Mouse (Mus musculus) kidney, postnatal 36 days (tissue): Measurements from ENCODE around the gene Pth2.

ENCODE experiments used
- DNase-seq, 2 experiments: peaks; one replicate each; pipeline ENCODE4 v3.0.0; 2021 to 2022; ENCODE audit warnings: mixed read lengths in 2 of 2

Gene Pth2

GRCm38 (mm10) chr7:45154096-45154992 lies 26.5 kb upstream of the Pth2 start, which contains the start of the genes Pih1d1 and Aldh16a1:
TSS of gene Pih1d1 (plus strand) at chr7:45154303.
TSS of gene Aldh16a1 (minus strand) at chr7:45154584.
- peak; percentile 98 to 99 for DNase-seq

GRCm38 (mm10) chr7:45154993-45155514 lies 25.7 kb upstream of the Pth2 start:
- peak; percentile 40 to 76 for DNase-seq

- DNase-seq = no peak
Measured at GRCm38 (mm10) chr7:45155590-45155989, 25.2 kb upstream of the Pth2 start.

GRCm38 (mm10) chr7:45156206-45156605 lies 24.6 kb upstream of the Pth2 start:
- no peak for DNase-seq

- DNase-seq = no peak
Measured at GRCm38 (mm10) chr7:45157459-45157858, 23.3 kb upstream of the Pth2 start.

DNA sequence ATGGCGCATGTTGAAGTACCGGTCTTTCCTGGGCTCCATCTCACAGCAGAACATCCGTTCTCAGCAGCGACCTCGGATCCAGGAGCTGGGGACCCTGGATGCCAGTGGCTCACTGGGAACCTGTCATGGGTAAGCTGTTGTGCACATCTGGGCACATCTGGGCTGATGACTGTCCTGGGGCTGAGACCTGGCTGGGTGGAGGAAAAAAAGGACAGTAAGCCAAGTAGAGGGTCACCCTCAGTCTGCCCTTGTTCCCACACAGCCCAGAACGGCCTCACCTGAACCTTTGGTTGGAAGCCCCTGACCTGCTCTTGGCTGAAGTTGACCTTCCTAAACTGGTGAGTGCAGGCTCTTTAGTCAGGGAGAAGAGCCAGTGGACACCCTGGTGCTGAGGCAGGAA lies 21.8 kb upstream of the Pth2 start:
- DNase-seq = no peak

DNA sequence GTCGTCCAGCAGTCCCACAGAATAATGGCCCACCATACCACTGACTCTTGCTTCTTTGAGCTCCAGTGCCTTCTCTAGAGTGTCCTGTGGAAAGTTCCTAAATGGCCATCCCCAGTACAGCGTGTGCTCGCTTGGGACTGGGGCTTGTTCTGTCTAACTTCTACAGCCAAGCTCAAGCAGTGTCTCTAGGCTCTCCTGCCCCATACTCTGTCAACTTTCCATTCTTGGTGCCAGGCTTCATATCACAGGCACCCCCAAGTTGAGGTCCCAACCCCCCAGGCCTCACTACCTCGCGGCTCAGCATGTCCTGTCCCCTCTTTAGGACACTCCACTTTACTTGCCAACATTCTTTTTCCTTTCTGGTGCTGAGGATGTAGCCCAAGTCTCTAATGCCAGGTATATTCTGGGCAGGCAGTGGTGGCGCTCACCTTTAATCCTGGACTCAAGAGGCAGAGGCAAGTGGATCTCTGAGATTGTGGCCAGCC lies 20.4 kb upstream of the Pth2 start:
- no peak for DNase-seq

DNA sequence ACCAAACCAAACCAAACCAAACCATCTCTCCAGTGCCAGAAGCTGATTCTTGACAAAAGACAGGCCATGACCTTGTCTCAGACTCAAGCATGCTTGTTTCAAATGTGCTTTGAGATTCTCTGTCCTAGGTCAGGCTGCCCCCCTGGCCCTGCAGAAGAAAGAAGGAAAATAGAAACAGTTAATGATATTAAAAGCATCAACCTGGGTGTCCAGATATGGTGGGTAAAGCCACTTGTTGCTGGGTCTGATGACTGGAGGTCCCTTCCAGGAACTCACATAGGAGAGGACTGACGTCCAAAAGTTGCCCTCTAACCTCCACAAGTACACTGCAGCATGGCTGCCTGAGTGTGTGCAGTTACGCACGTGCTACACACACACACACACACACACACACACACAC lies 19.9 kb upstream of the Pth2 start:
- DNase-seq = no peak

DNA sequence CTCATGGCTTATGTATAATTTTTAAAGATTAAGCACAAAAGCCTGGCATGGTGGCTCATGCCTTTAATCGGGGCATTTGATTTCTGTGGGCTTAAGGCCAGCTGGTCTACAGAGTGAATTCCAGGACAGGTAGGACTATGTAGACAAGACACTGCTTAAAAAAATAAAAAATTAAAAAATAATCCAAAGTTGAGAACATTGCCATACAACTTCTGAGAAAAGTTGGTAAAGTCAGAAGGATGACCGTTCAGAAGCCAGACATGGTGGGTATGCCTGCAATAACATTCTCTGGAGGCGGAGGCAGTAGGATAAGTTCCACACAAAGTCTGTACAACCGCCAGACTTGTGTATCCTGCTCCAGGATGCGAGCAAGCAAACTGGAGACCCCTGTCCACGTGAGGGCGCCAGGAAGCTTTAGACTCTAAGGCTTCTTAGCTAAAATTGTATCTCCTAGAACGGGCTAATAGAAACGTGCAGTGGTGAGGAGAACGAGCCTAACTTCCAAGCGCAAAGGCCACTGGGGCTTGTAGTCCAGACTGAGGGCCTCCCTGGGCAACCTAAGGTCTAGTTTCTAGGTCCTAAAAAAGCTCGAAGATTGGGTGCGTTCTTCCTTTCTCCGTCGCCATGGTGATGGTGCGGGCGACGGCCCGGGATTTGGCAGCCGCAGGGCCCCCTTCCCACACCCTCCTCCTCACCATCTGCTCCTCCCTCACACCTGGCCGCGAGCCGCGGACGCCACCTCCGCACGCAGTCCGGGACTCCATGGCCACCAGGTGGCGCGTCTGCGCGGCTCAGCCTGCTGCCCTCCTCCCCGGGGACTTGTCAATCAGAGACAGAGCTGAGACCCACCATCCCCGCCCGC lies 19.0 kb upstream of the Pth2 start:
- DNase-seq = peak; percentile 90 to 95

GRCm38 (mm10) chr7:45162551-45162950 lies 18.2 kb upstream of the Pth2 start:
- no peak for DNase-seq

GRCm38 (mm10) chr7:45162996-45163615 lies 17.7 kb upstream of the Pth2 start:
- no peak for DNase-seq

GRCm38 (mm10) chr7:45163735-45164490 lies 16.9 kb upstream of the Pth2 start, which contains the start of gene Slc17a7:
TSS of gene Slc17a7 (plus strand) at chr7:45163949.
- DNase-seq = peak; percentile 34 to 71

- DNase-seq = no peak
Measured at GRCm38 (mm10) chr7:45164833-45165232, 16.0 kb upstream of the Pth2 start.

- DNase-seq = no peak
Measured at GRCm38 (mm10) chr7:45165701-45166100, 15.1 kb upstream of the Pth2 start.

DNA sequence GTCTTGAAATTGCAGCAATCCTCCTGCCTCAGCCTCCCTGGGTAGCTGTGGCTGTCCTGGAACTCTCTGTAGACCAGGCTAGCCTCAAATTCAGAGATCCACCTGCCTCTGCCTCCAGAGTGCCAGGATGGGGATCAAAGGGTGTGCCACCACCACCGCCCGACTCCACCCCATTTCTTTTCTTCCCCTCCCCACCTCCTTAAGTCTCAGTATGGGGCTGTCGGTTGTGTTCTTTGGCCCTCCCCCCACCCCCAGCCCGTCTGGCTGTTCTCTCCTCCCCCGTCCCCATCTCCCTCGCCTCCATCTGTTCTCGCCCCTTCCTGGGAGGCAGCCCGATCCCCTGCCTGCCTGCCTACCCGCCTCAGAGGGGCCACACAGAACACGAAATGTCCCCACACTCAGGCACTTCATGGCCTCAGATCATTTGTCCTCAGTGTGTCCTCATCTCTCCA lies 13.8 kb upstream of the Pth2 start:
- no peak for DNase-seq

DNA sequence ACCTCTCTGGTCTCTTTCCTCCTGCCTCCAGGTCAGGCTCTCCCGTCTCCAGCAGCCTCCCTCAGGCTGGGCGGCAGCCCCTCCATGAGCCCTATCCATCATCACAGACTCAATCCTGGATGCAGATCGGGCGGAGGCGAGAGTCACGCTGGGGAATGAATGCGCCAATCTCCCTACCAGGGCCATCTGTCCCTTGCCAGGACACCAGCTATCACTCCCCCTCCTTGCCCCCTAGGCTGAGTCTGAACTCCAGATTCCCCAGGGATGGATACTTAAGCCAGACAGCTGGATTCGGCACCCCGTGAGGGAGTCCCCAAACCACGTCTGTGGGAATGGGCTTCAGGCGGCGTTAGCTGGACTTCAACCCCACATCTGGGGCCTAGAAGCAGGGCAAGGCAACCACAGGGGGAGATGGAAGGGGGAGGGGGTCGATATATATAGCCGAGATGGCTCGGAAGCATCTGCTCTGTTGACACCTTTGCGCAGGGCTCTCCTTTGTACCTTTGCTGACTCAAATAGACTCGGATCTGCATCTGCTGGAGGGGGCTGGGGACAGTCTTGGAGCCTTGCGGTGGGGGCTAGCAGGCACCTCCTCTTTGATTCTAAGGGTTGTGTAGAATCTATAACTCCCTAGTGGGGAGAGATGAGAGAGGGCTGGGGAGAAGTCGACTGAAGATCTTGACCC lies 12.9 kb upstream of the Pth2 start:
- no peak for DNase-seq

DNA sequence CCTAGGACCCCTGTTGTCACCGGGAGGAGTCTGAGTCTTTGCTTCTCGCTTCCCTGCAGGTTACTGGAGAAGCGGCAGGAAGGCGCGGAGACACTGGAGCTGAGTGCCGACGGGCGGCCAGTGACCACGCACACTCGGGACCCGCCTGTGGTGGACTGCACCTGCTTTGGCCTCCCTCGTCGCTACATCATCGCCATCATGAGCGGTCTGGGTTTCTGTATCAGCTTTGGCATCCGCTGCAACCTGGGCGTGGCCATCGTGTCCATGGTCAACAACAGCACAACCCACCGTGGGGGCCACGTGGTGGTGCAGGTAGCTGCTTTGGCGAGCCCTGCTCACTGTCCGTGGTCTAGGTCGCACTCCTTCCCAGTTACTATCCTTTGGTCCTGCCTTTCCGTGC lies 12.1 kb upstream of the Pth2 start:
- no peak for DNase-seq

DNA sequence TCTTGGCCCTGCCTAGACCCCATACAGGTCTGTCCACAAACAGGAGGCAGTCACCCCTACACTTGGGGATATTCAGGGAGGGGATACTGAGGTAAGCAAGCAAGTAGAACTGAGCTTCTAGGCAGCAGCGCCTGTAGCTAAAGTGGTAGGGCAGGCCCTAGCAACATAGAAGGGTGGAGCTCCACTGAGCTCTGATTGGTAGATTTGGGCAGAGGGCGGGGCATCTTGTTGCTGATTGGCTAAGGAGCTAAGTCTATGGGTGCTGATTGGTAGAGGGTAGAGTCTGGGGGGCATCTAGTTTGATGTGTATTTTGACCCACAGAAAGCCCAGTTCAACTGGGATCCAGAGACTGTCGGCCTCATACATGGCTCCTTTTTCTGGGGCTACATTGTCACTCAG lies 11.3 kb upstream of the Pth2 start:
- no peak for DNase-seq

DNA sequence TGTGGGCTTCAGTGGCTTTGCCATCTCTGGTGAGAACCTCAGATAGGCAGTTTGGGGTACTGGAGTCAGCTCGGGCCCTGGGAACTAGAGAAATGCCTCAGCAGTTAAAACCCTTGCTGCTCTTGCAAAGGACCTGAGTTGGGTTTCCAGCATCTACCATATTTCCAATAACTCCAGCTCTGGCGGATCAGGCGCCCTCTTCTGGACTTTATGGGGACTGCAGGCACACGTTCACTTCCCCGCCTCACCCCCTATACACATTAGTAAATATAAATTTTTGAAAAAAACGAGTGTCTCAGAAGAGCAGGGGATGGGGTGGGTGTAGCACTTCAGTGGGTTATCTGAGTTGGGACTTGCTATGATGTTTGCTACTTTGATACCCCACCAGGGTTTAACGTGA lies 7.8 kb upstream of the Pth2 start:
- peak in 1 of 2 experiments; percentile 50 for DNase-seq

- peak in 1 of 2 experiments; percentile 24 for DNase-seq
Measured at GRCm38 (mm10) chr7:45173772-45174171, 7.0 kb upstream of the Pth2 start.
